Mouse (Mus musculus) E14TG2a.4 (cell line): ENCODE data around the gene Scaf8.

ENCODE experiments used
- CTCF ChIP-seq: conservative IDR thresholded peaks from 2 replicates; pipeline ENCODE4 v1.5.1; 2014; ENCODE audit warnings: low read length
- POU5F1 ChIP-seq: IDR thresholded peaks from 2 replicates; pipeline ENCODE4 v1.6.1; 2014; ENCODE audit warnings: low read length, borderline replicate concordance

GRCm38 (mm10) chr17:3113737-3114357, 925 bp upstream of the Scaf8 start:
- no peak for TF ChIP-seq POU5F1
- TF ChIP-seq CTCF = no peak
